Mouse (Mus musculus): ENCODE measurements around the gene Fam53b.

Fam53b gene

GRCm38 (mm10) chr7:132813416-132814088, at the start of gene Fam53b:
Fam53b (minus strand) TSS chr7:132813886.
- peak; percentile 31 for ATAC-seq (ENCODE audit: low TSS enrichment)

- peak; percentile 100 for ATAC-seq (ENCODE audit: low TSS enrichment)
Measured at GRCm38 (mm10) chr7:132859042-132859958, 45.6 kb upstream of the Fam53b start, which contains the start of gene Abraxas2. Abraxas2 (plus strand) TSS chr7:132859225.

GRCm38 (mm10) chr7:132858043-132858608, 44.4 kb upstream of the Fam53b start:
- no peak for ATAC-seq (ENCODE audit: low TSS enrichment)

- ATAC-seq (ENCODE audit: low TSS enrichment), result no peak
Measured at GRCm38 (mm10) chr7:132856083-132856482, 42.4 kb upstream of the Fam53b start.

DNA sequence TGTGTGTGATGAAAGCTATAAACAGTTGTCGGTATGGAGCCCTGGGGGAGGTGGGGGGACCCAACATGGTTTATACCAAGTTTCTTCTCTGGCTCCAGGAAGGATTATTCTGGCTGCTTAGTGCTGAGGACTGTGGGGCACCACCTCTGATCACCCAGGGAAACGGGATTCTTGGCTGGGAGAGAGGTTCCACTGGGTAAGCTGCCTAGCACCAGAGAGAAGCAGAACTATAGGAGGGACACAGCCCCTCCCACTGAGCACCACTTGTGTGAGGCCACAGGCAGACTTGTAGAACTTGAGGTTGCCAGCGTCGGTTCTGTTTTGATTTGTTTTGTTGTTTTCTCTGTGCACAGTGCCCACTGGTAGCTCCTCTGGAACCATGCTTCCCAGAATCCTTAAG, 40.3 kb upstream of the Fam53b start:
- ATAC-seq (ENCODE audit: low TSS enrichment), result no peak

GRCm38 (mm10) chr7:132853361-132853760, 39.7 kb upstream of the Fam53b start:
- ATAC-seq (ENCODE audit: low TSS enrichment), result no peak

GRCm38 (mm10) chr7:132852173-132852844, 38.6 kb upstream of the Fam53b start, which contains the start of gene Eef1akmt2:
Eef1akmt2 (minus strand) TSS chr7:132852673.
- peak; percentile 96 for ATAC-seq (ENCODE audit: low TSS enrichment)

GRCm38 (mm10) chr7:132843152-132843551, 29.5 kb upstream of the Fam53b start:
- no peak for ATAC-seq (ENCODE audit: low TSS enrichment)

- ATAC-seq (ENCODE audit: low TSS enrichment), result no peak
Measured at GRCm38 (mm10) chr7:132842455-132842854, 28.8 kb upstream of the Fam53b start.

DNA sequence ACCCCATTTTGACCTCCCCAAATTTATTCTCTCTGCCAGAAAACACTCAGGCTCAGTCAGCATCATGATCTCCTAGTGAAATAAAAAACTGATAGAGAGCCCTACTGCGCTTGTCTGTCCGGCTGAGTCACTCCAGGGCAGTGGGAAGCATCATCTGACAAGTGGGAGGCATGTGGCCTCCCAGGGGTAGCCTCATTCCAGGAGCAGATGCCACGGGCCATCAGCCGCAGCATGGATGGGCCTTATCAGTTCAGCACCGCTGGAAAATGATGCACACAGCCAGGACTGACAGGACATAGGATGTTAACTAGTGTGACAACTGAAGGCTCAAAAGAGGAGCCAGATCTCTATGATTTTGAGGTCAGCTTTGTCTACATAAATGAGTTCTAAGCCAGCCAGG, 27.6 kb upstream of the Fam53b start:
- no peak for ATAC-seq (ENCODE audit: low TSS enrichment)

GRCm38 (mm10) chr7:132830955-132831354, 17.3 kb upstream of the Fam53b start:
- no peak for ATAC-seq (ENCODE audit: low TSS enrichment)

DNA sequence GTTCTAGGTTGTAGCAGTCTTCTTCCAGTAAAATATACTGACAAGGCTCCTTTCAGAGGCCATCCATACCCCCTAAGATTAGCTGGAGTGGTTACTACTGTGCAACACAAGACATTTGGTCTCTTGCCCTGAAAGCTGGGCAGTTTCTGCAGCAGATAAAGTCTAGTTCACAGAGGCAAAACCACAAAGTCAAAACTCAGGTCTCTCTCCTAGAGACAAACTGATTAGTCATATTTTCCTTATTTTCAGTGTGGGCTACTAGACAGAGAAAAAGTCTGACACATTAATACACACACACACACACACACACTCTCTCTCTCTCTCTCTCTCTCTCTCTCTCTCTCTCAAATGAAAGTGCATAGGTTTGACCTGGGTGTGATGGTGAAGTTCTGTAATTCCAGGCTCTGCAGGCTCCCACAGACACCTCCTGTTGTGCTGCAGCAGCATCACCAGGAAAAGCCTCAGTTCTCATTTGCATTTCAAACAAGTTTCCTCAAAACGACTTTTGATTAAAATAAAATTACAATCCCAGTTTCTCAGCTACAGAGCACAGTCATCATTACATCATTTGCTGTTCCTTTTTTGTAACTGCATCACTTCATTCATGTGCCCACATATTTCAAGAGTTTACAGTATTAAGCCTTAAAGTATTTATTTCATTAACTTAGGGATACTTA, 10.8 kb upstream of the Fam53b start:
- ATAC-seq (ENCODE audit: low TSS enrichment), result peak; percentile 88

DNA sequence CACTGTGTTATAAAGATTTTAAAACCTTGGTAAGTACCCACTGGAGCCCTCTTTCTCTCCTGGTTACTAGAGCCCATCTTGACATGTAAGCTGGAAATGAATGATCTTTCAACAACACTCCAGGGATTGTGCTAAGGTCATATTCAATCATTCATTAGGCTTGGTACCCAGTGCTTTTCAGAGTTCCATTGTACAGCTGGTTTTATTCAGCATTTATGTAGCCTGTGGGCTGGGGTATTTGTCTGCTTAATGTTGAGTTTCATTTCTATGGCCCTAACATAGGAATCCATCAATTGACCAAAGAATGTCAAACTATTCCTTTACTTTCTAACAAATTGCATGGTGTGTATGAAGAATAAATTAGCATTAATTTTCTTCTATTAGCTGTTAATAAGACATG, 10.1 kb upstream of the Fam53b start:
- ATAC-seq (ENCODE audit: low TSS enrichment), result no peak

GRCm38 (mm10) chr7:132820692-132821091, 7.0 kb upstream of the Fam53b start:
- ATAC-seq (ENCODE audit: low TSS enrichment), result no peak

DNA sequence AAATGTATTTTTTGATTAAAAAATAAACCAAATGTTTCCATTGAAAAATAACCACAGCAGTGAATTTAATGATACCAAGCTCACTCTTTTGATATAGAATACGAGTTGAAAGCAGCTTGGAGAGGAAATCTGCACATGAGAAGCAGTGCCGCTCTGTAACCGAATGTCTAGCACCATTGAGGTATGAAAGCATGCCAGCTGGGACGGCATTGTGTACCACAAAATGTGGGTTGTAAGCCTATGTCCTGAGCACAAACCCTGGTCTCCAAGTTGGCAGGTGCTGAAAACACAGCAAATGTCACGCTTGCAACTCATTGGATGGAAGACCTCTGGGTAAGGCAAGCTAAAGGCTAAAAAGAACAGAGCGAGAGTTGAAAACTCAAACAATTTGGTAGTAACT, 3.4 kb upstream of the Fam53b start:
- no peak for ATAC-seq (ENCODE audit: low TSS enrichment)

GRCm38 (mm10) chr7:132816528-132816927, 2.8 kb upstream of the Fam53b start:
- no peak for ATAC-seq (ENCODE audit: low TSS enrichment)

GRCm38 (mm10) chr7:132815081-132815480, 1.4 kb upstream of the Fam53b start:
- ATAC-seq (ENCODE audit: low TSS enrichment), result no peak

DNA sequence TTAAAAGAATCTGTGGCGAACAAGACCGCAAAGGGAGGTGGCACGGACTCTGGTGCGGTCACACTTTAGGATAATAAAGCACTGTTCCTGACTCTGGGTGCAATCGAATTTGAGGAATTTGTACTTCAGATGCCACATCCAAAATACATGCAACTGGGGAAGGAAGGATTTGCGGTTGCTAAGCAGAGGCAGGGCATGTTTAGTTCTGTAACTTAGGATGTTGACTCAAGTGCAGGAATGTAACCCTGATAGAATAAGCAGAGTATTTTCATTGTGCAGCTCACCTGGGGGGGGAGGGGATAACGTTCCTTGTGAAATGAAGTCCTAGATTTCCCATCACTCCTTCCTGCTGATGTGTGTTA, 384 bp upstream of the Fam53b start:
- ATAC-seq (ENCODE audit: low TSS enrichment), result no peak

- peak; percentile 24; the same call in 1 of the 2 replicates for ATAC-seq (ENCODE audit: low TSS enrichment)
Measured at GRCm38 (mm10) chr7:132812619-132813415, 869 bp downstream of the Fam53b start.

All from frontal cortex, adult (tissue).